ENCODE assay signal across 8 mouse cellular contexts in genomic region chr5:134373912-134374488, GRCm38 (mm10). TPM values are rescaled to one million over a fixed set of nuclear protein-coding genes. Genes with fewer than 3 reads are reported as not detected.
A peak's percentile ranks its signal among the peaks of the same experiment; 100 is the strongest.
DNase-seq lines count a peak whose midpoint lies in the region; ATAC-seq lines count a peak whose summit lies in the region.

No protein-coding gene starts in this region.

- H3K36me3 ChIP-seq in limb, embryonic 13.5 days = peaks cover 76% of the 10 kb centered on the region

- H3K4me3 ChIP-seq in limb, embryonic 13.5 days = no peak overlapping the region

- DNase-seq in urinary bladder, postnatal 25 days (ENCODE audit: low spot score) = peak; percentile 38
- no peak for DNase-seq in urinary bladder, postnatal 4 days (ENCODE audit: low spot score in 2 of 2)
- peak; percentile 72 for DNase-seq in cerebellum, adult 9-10 months
- peak; percentile 97 for DNase-seq in heart, adult 11 months
- DNase-seq in kidney, adult 11 months = peak; percentile 44
- peak; percentile 45 for DNase-seq in testis, postnatal 14 days (ENCODE audit: low spot score)

- H3K4me1 ChIP-seq in limb, embryonic 13.5 days = no peaks in the 10 kb centered on the region

- no peak overlapping the region for H3K4me2 ChIP-seq in limb, embryonic 13.5 days (replicated peaks)

- no peaks in the 10 kb centered on the region for H3K9me3 ChIP-seq in limb, embryonic 13.5 days

- no peak for ATAC-seq in limb, embryonic 13.5 days (ENCODE audit: low FRiP score, low read depth)
- peak; percentile 73 for ATAC-seq in monocyte, adult 5-6 weeks (replicated peaks; ENCODE audit: insufficient number of reproducible peaks, low FRiP score, low TSS enrichment, poor library complexity, severe bottlenecking)

- 69% methylated on average over 9 of the region's 9 CpGs for WGBS in limb, embryonic 13.5 days

- H3K27me3 ChIP-seq in limb, embryonic 13.5 days = no peaks in the 10 kb centered on the region

- H3K9ac ChIP-seq in limb, embryonic 13.5 days = no peak overlapping the region

- 0 out of 2 replicates have a peak overlapping the region, but pooled peaks have one; percentile 39 for H3K27ac ChIP-seq in limb, embryonic 13.5 days

RNA-seq across cellular contexts. Expression of gene Gtf2i, which starts 59.4 kb away (rescaled TPM):
- 207 and 209 TPM in 2 replicates for polyA plus RNA-seq in limb, embryonic 13.5 days (2015; fragmentation: Nextera tagmentation; extraction: Ambion mirVana)
- 22.4 to 40.1 TPM (median 30.9 TPM) in 3 replicates for total RNA-seq in monocyte, adult 5-6 weeks (2017)

Comparison
In these comparisons a context has a peak if more than half of its experiments do, and no peak if none do; other contexts are left out.
1. DNase-seq: peak in urinary bladder, postnatal 25 days (single experiment), cerebellum, adult 9-10 months (single experiment), heart, adult 11 months (single experiment), kidney, adult 11 months (single experiment) and testis, postnatal 14 days (single experiment); none in urinary bladder, postnatal 4 days (0 of 2).